In genomic region chr1:97768906-97769293, GRCm38 (mm10) we compare ENCODE assay signal across 10 mouse cellular contexts. TPM values are rescaled to one million over a fixed set of nuclear protein-coding genes. Genes with fewer than 3 reads are reported as not detected.
DNase-seq lines count a peak whose midpoint lies in the region; ATAC-seq and TF ChIP-seq lines count a peak whose summit lies in the region.
"Had no signal": no experiment of that assay in that cellular context is flagged by ENCODE, and none has a peak within 500 bp of the region (broad histone marks: within the 10 kb centered on the region; RNA-seq: fewer than 3 reads in every experiment).

No protein-coding gene starts in this region.

- no peaks in the 10 kb centered on the region for H3K27me3 ChIP-seq in heart, embryonic 14.5 days (ENCODE audit: control insufficient read depth, insufficient read depth, low read length)
- no peaks in the 10 kb centered on the region for H3K27me3 ChIP-seq in ES-Bruce4 (ENCODE audit: control insufficient read depth, insufficient read depth, low read length, poor library complexity, severe bottlenecking)
- no peaks in the 10 kb centered on the region for H3K27me3 ChIP-seq in hindbrain, embryonic 11.5 days (ENCODE audit: control insufficient read depth, insufficient read depth, low read length)
- H3K27me3 ChIP-seq: Patski had no signal

- H3K4me1 ChIP-seq in heart, embryonic 14.5 days (ENCODE audit: control insufficient read depth in 2 of 2, insufficient read depth in 2 of 2, low read length in 2 of 2), result peaks cover 0 to 15% of the 10 kb centered on the region in 2 experiments; a peak in 3 of 4 replicates
- H3K4me1 ChIP-seq in ES-Bruce4 (ENCODE audit: control insufficient read depth, insufficient read depth, low read length), result no peaks in the 10 kb centered on the region
- no peaks in the 10 kb centered on the region for H3K4me1 ChIP-seq in hindbrain, embryonic 11.5 days (replicated peaks; ENCODE audit: control insufficient read depth, insufficient read depth, low read length)

- no peak for TF ChIP-seq POLR2A in ES-Bruce4 (IDR thresholded peaks at IDR 0.05; ENCODE audit: insufficient read depth, low read length)

- intact Hi-C loops in heart, postnatal 25 days (cut with DNase I), result loop anchor here (10.0 kb wide), 1 partner anchor 206 kb away; no protein-coding TSS in a partner anchor

- H3K4me3 ChIP-seq in heart, embryonic 14.5 days (ENCODE audit: control insufficient read depth in 1 of 2, insufficient read depth in 1 of 2, low read depth in 1 of 2, low read length in 2 of 2), result peak overlapping the region; percentile 90 to 96
- H3K4me3 ChIP-seq in ES-Bruce4 (ENCODE audit: low read depth, low read length), result peak overlapping the region; percentile 89
- H3K4me3 ChIP-seq in hindbrain, embryonic 11.5 days (ENCODE audit: low read depth, low read length), result peak overlapping the region; percentile 84

- no peak for TF ChIP-seq CTCF in ES-Bruce4 (IDR thresholded peaks at IDR 0.05; ENCODE audit: low read depth, low read length)

- no peak for DNase-seq in heart, postnatal 25 days (ENCODE audit: low spot score)
- no peak for DNase-seq in hindbrain, embryonic 11.5 days (ENCODE audit: low spot score)
- DNase-seq in adipocyte (ENCODE audit: low spot score), result no peak
- DNase-seq in right cerebral cortex, adult 2 months (ENCODE audit: low spot score in 2 of 2), result no peak
- DNase-seq in yolk sac, embryonic 10.5 days (ENCODE audit: low spot score), result no peak
- DNase-seq: lung, postnatal 36 days had no signal

- H3K27ac ChIP-seq in heart, embryonic 14.5 days (replicated peaks in 1 of 2; ENCODE audit: control insufficient read depth in 1 of 2, insufficient read depth in 1 of 2, low read depth in 2 of 2, low read length in 2 of 2), result peak overlapping the region; percentile 84 to 87
- H3K27ac ChIP-seq in ES-Bruce4 (ENCODE audit: insufficient read depth, low read length), result no peak overlapping the region
- H3K27ac ChIP-seq in hindbrain, embryonic 11.5 days (ENCODE audit: low read depth, low read length), result peak overlapping the region; percentile 61; the same call in 1 of the 2 replicates

- no peak for ATAC-seq in heart, embryonic 14.5 days (ENCODE audit: insufficient number of reproducible peaks, insufficient read depth, low FRiP score, low read depth)
- no peak for ATAC-seq in hindbrain, embryonic 11.5 days (ENCODE audit: low FRiP score)
- peak; percentile 13 for ATAC-seq in megakaryocyte progenitor cell, adult 5-6 weeks (replicated peaks; ENCODE audit: poor library complexity)

- H3K9me3 ChIP-seq in heart, embryonic 14.5 days (ENCODE audit: control insufficient read depth, low read length), result no peaks in the 10 kb centered on the region
- no peaks in the 10 kb centered on the region for H3K9me3 ChIP-seq in ES-Bruce4 (replicated peaks; ENCODE audit: control insufficient read depth, insufficient read depth, low read length, poor library complexity, severe bottlenecking)
- no peaks in the 10 kb centered on the region for H3K9me3 ChIP-seq in hindbrain, embryonic 11.5 days (ENCODE audit: control insufficient read depth, low read length)

- H3K9ac ChIP-seq in heart, embryonic 14.5 days (ENCODE audit: low read length), result peak overlapping the region; percentile 97
- H3K9ac ChIP-seq in ES-Bruce4 (ENCODE audit: low read depth, poor library complexity, severe bottlenecking), result peak overlapping the region; percentile 59
- H3K9ac ChIP-seq in hindbrain, embryonic 11.5 days (ENCODE audit: low read depth, low read length), result peak overlapping the region; percentile 88

- 0 out of 2 replicates have a peak, but pooled peaks cover 3% of the 10 kb centered on the region for H3K36me3 ChIP-seq in heart, embryonic 14.5 days (ENCODE audit: control insufficient read depth, insufficient read depth, low read length)
- no peaks in the 10 kb centered on the region; the same call in 1 of the 2 replicates for H3K36me3 ChIP-seq in ES-Bruce4 (ENCODE audit: control insufficient read depth, insufficient read depth, low read length, poor library complexity, severe bottlenecking)
- no peaks in the 10 kb centered on the region for H3K36me3 ChIP-seq in hindbrain, embryonic 11.5 days (ENCODE audit: control insufficient read depth, insufficient read depth, low read length)

- peak overlapping the region; percentile 71 for H3K4me2 ChIP-seq in heart, embryonic 14.5 days (ENCODE audit: low read length)
- peak overlapping the region; percentile 70 for H3K4me2 ChIP-seq in hindbrain, embryonic 11.5 days (replicated peaks; ENCODE audit: low read depth, low read length)

- no peak for TF ChIP-seq EP300 in ES-Bruce4 (IDR thresholded peaks at IDR 0.05; ENCODE audit: insufficient read depth, low read depth, low read length)

- WGBS in heart, embryonic 14.5 days, result 9% methylated on average over 7 of the region's 7 CpGs
- 20% methylated on average over 7 of the region's 7 CpGs for WGBS in hindbrain, embryonic 11.5 days

RNA-seq across cellular contexts. Expression of gene Gin1, which starts 1.1 kb away (rescaled TPM):
- polyA plus RNA-seq in heart, embryonic 14.5 days (2014; fragmentation: Nextera tagmentation; extraction: Ambion mirVana), result 17.0 TPM in 2 replicates
- total RNA-seq in heart, postnatal 25 days (2021), result 1 to 10 TPM; 8.3 to 8.4 TPM
- 12.2 and 12.4 TPM in 2 replicates for polyA plus RNA-seq in ES-Bruce4 (2011; ENCODE audit: insufficient read depth, insufficient read length, low read depth, missing spikeins)
- polyA plus RNA-seq in hindbrain, embryonic 11.5 days (2014; fragmentation: Nextera tagmentation; extraction: Ambion mirVana), result 18.0 and 18.6 TPM in 2 replicates
- total RNA-seq in megakaryocyte progenitor cell, adult 5-6 weeks (2015), result 26.4 and 32.0 TPM in 2 replicates
- 14.0 and 19.3 TPM in 2 replicates for total RNA-seq in megakaryocyte progenitor cell, adult 5-6 weeks (2017)

RNA-seq across cellular contexts. Expression of gene Ppip5k2, which starts 1.3 kb away (rescaled TPM):
- 61.7 and 72.4 TPM in 2 replicates for polyA plus RNA-seq in heart, embryonic 14.5 days (2014; fragmentation: Nextera tagmentation; extraction: Ambion mirVana)
- total RNA-seq in heart, postnatal 25 days (2021), result 10 to 100 TPM; 79.9 to 85.0 TPM
- polyA plus RNA-seq in ES-Bruce4 (2011; ENCODE audit: insufficient read depth, insufficient read length, low read depth, missing spikeins), result 48.5 and 55.0 TPM in 2 replicates
- 56.7 and 56.9 TPM in 2 replicates for polyA plus RNA-seq in hindbrain, embryonic 11.5 days (2014; fragmentation: Nextera tagmentation; extraction: Ambion mirVana)
- total RNA-seq in megakaryocyte progenitor cell, adult 5-6 weeks (2015), result 59.3 and 69.5 TPM in 2 replicates
- 64.3 and 77.7 TPM in 2 replicates for total RNA-seq in megakaryocyte progenitor cell, adult 5-6 weeks (2017)
